Mouse (Mus musculus) induced T-regulatory cell, adult 2 months (primary cell): Measurements from ENCODE around the gene Tas2r119.
"Not testable (repeated sequence)": the region's sequence is repeated elsewhere in the genome, so short reads cannot be mapped to it uniquely, and the experiment has no call there.

Source experiments
- DNase-seq: peaks from one replicate; pipeline ENCODE4 v3.0.0-alpha.2; 2012; ENCODE audit warnings: low read depth

The Tas2r119 gene

GRCm38 (mm10) chr15:32176989-32177388 is at the start of gene Tas2r119:
Gene Tas2r119, plus strand, starts transcription at chr15:32177289.
- DNase-seq: no peak

GRCm38 (mm10) chr15:32132315-32132714 is 44.8 kb upstream of the Tas2r119 start:
- no peak for DNase-seq

- no peak for DNase-seq
Observed at GRCm38 (mm10) chr15:32141657-32142056, 35.4 kb upstream of the Tas2r119 start.

GRCm38 (mm10) chr15:32144269-32144668 is 32.8 kb upstream of the Tas2r119 start:
- DNase-seq: no peak

GRCm38 (mm10) chr15:32153404-32153803 is 23.7 kb upstream of the Tas2r119 start:
- DNase-seq: no peak

- DNase-seq: no peak
Observed at GRCm38 (mm10) chr15:32153857-32154449, 23.1 kb upstream of the Tas2r119 start.

GRCm38 (mm10) chr15:32156126-32156525 is 21.0 kb upstream of the Tas2r119 start:
- no peak for DNase-seq

- no peak for DNase-seq
Observed at GRCm38 (mm10) chr15:32160281-32160680, 16.8 kb upstream of the Tas2r119 start.

- no peak for DNase-seq
Observed at GRCm38 (mm10) chr15:32171764-32172163, 5.3 kb upstream of the Tas2r119 start.

- no peak for DNase-seq
Observed at GRCm38 (mm10) chr15:32172175-32172987, 4.7 kb upstream of the Tas2r119 start.

- no peak for DNase-seq
Observed at GRCm38 (mm10) chr15:32172988-32173329, 4.1 kb upstream of the Tas2r119 start.

- DNase-seq: no peak
Observed at GRCm38 (mm10) chr15:32180010-32180725, 3.1 kb downstream of the Tas2r119 start.

GRCm38 (mm10) chr15:32182026-32182425 is 4.9 kb downstream of the Tas2r119 start:
- DNase-seq: no peak

GRCm38 (mm10) chr15:32184964-32185363 is 7.9 kb downstream of the Tas2r119 start:
- DNase-seq: no peak

- no peak for DNase-seq
Observed at GRCm38 (mm10) chr15:32189879-32190278, 12.8 kb downstream of the Tas2r119 start.

- no peak for DNase-seq
Observed at GRCm38 (mm10) chr15:32190436-32190835, 13.3 kb downstream of the Tas2r119 start.

GRCm38 (mm10) chr15:32192948-32193347 is 15.9 kb downstream of the Tas2r119 start:
- DNase-seq: no peak

- DNase-seq: no peak
Observed at GRCm38 (mm10) chr15:32198076-32198475, 21.0 kb downstream of the Tas2r119 start.

- no peak for DNase-seq
Observed at GRCm38 (mm10) chr15:32198561-32198960, 21.5 kb downstream of the Tas2r119 start.

GRCm38 (mm10) chr15:32203242-32203641 is 26.2 kb downstream of the Tas2r119 start:
- no peak for DNase-seq

- no peak for DNase-seq
Observed at GRCm38 (mm10) chr15:32204908-32205307, 27.8 kb downstream of the Tas2r119 start.

GRCm38 (mm10) chr15:32214687-32215086 is 37.6 kb downstream of the Tas2r119 start:
- DNase-seq: not testable (repeated sequence)

GRCm38 (mm10) chr15:32223028-32223427 is 45.9 kb downstream of the Tas2r119 start:
- no peak for DNase-seq
